Mouse (Mus musculus): Measurements from ENCODE around the gene Gpsm3.
A peak's percentile ranks its signal among the peaks of the same experiment; 100 is the strongest.

GRCm38 (mm10) chr17:34604061-34604508 is 14.5 kb downstream of the Gpsm3 start, which contains the start of gene Agpat1:
- peak; percentile 93 for TF ChIP-seq POLR2A (IDR thresholded peaks at IDR 0.05; ENCODE audit: insufficient read depth, low read depth, low read length)
- TF ChIP-seq CTCF (IDR thresholded peaks at IDR 0.05) = no peak
